Mouse (Mus musculus): ENCODE measurements at regions not wholly inside any gene's neighbourhood (a gene's known extent, or its start where the extent isn't known, plus 50 kb on each side); places are given as distances from the start of the nearest gene placed in this dataset.

- no peak for TF ChIP-seq TBP (conservative IDR thresholded peaks at IDR 0.05; ENCODE audit: low read depth, low read length)
- no peak for TF ChIP-seq ZC3H11A (IDR thresholded peaks at IDR 0.05; ENCODE audit: low read depth, low read length)
- TF ChIP-seq ETS1 (conservative IDR thresholded peaks at IDR 0.05; ENCODE audit: low read depth, low read length), result no peak
- TF ChIP-seq POLR2A (IDR thresholded peaks at IDR 0.05; ENCODE audit: low read depth, low read length), result no peak
- no peak for TF ChIP-seq HCFC1 (IDR thresholded peaks at IDR 0.05; ENCODE audit: low read depth, low read length)
- TF ChIP-seq ZNF384 (IDR thresholded peaks at IDR 0.05; ENCODE audit: low read depth, low read length), result no peak
- no peak for TF ChIP-seq EP300 (IDR thresholded peaks at IDR 0.05; ENCODE audit: low read length)
- TF ChIP-seq CTCF (conservative IDR thresholded peaks at IDR 0.05 in 1 of 2, IDR thresholded peaks at IDR 0.05 in 1 of 2; ENCODE audit: low read depth in 2 of 2, low read length in 2 of 2), result no peak
- no peak for TF ChIP-seq SMC3 (IDR thresholded peaks at IDR 0.05; ENCODE audit: low read depth, low read length)
- TF ChIP-seq CHD2 (IDR thresholded peaks at IDR 0.05; ENCODE audit: low read length), result no peak
- TF ChIP-seq JUND (conservative IDR thresholded peaks at IDR 0.05; ENCODE audit: low read depth, low read length), result no peak
- TF ChIP-seq KAT2A (IDR thresholded peaks at IDR 0.05; ENCODE audit: insufficient replicate concordance, low read length), result no peak
- TF ChIP-seq ZMIZ1 (IDR thresholded peaks at IDR 0.05; ENCODE audit: low read depth, low read length), result no peak
Observed at GRCm38 (mm10) chr3:39669145-39669544, 782.4 kb downstream of the Fat4 start.
